In the genomic region with DNA sequence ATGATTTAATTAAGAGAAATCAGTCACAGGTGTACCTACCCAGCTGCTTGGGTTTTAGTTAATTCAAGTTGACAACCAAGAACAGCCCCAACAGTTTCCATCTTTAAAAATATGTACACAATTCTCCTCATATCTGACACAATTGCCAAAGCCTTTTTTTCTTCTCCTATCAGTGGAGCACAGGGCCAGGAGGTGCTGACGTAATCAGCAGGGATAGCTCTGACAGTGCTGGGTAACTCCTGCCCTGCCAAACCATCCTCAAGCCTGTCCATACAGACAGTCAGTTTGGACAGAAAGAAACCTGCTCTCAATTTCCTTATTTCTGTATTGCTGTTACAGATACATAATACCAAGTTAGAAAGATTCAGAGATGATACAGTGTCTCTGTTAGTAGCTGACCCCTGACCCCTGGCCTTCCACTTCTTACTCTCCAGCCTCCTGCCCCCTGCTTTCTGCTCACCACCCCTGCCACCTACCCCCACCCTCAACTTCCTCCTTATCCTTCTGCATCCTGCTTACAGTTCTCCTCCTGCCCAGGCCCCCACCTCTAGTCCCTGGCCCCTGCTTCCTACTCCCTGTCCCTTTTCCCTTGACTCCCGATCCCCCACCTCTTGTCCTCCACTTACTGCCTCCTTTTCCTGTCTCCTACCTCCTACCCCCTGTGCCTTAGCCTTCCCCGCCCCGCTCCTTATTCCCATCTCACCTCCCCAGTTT, we compare ENCODE assay signal across 14 mouse cellular contexts. TPM values are rescaled to one million over a fixed set of nuclear protein-coding genes. Genes with fewer than 3 reads are reported as not detected.
DNase-seq lines count a peak whose midpoint lies in the region; ATAC-seq and TF ChIP-seq lines count a peak whose summit lies in the region.
"Had no signal": no experiment of that assay in that cellular context is flagged by ENCODE, and none has a peak within 500 bp of the region (broad histone marks: within the 10 kb centered on the region; RNA-seq: fewer than 3 reads in every experiment).

No protein-coding gene starts in this region.

- H3K27me3 ChIP-seq in megakaryocyte, embryonic 14.5 days (replicated peaks): no peaks in the 10 kb centered on the region
- H3K27me3 ChIP-seq: CH12.LX had no signal

- no peak for TF ChIP-seq POLR2A in bone marrow macrophage, adult 2 months (IDR thresholded peaks at IDR 0.05; ENCODE audit: borderline replicate concordance, low read depth, low read length)

- H3K4me3 ChIP-seq in bone marrow macrophage, adult 2 months (ENCODE audit: insufficient read depth, low read length): peak overlapping the region; percentile 7; the same call in 1 of the 2 replicates
- peak overlapping the region; percentile 50 for H3K4me3 ChIP-seq in megakaryocyte, embryonic 14.5 days (replicated peaks)

- DNase-seq in kidney, postnatal 10 days: peak; percentile 18
- DNase-seq in kidney, postnatal 25 days: no peak
- DNase-seq in ovary, adult 18-20 months (ENCODE audit: low spot score): no peak
- DNase-seq in frontal cortex, postnatal 25 days (ENCODE audit: low spot score in 2 of 2): no peak
- DNase-seq: adrenal gland, postnatal 14 days; cerebellum, adult 8-10 months; forebrain, postnatal 0 days; thymus, adult 2 months had no signal

- peak; percentile 24 to 44; a peak in 2 of 4 replicates for ATAC-seq in hematopoietic stem cell, adult 5-6 weeks (replicated peaks in 1 of 2; ENCODE audit: insufficient read depth in 1 of 2, low FRiP score in 2 of 2, low TSS enrichment in 1 of 2, low read depth in 1 of 2, poor library complexity in 2 of 2, severe bottlenecking in 2 of 2)
- no peak for ATAC-seq in CD4-positive, CD25-positive, alpha-beta regulatory T cell, adult 4 months
- ATAC-seq: forebrain, postnatal 0 days had no signal

- H3K4me1 ChIP-seq in bone marrow macrophage, adult 2 months (ENCODE audit: control insufficient read depth, insufficient read depth, low read length): peaks cover 85% of the 10 kb centered on the region
- H3K4me1 ChIP-seq in megakaryocyte, embryonic 14.5 days: peaks cover 53% of the 10 kb centered on the region

- H3K9me3 ChIP-seq in megakaryocyte, embryonic 14.5 days: no peaks in the 10 kb centered on the region

- TF ChIP-seq CTCF in bone marrow macrophage, adult 2 months (IDR thresholded peaks at IDR 0.05; ENCODE audit: low read depth, low read length): no peak

- peak overlapping the region; percentile 88 for H3K27ac ChIP-seq in bone marrow macrophage, adult 2 months (ENCODE audit: insufficient read depth, low read depth, low read length)
- H3K27ac ChIP-seq: kidney, postnatal 0 days had no signal

- H3K36me3 ChIP-seq in megakaryocyte, embryonic 14.5 days (replicated peaks; ENCODE audit: low read length): peaks cover 13% of the 10 kb centered on the region

RNA-seq across cellular contexts. Expression of a gene that starts 16.5 kb away (rescaled TPM):
- 51.2 and 53.2 TPM in 2 replicates for polyA plus RNA-seq in bone marrow macrophage, adult 2 months (2012; ENCODE audit: insufficient read depth, insufficient read length, missing spikeins)
- 33.2 and 37.5 TPM in 2 replicates for total RNA-seq in hematopoietic stem cell, adult 5-6 weeks (2017)
- polyA plus RNA-seq in megakaryocyte, embryonic 14.5 days (2012; ENCODE audit: insufficient read depth, low replicate concordance): 92.9 and 225 TPM in 2 replicates
- 10 to 100 TPM; 26.4 to 41.8 TPM for polyA plus RNA-seq in CD4-positive, CD25-positive, alpha-beta regulatory T cell, adult 4 months (2017; shearing (Covaris generic))
